Mouse (Mus musculus): Measurements from ENCODE around the gene Ctf1. TPM values are rescaled to one million over a fixed set of nuclear protein-coding genes. Genes with fewer than 3 reads are reported as not detected.

Ctf1 gene
- total RNA-seq, 2 experiments from 2014 or later = 2.9 to 4.5 TPM

DNA sequence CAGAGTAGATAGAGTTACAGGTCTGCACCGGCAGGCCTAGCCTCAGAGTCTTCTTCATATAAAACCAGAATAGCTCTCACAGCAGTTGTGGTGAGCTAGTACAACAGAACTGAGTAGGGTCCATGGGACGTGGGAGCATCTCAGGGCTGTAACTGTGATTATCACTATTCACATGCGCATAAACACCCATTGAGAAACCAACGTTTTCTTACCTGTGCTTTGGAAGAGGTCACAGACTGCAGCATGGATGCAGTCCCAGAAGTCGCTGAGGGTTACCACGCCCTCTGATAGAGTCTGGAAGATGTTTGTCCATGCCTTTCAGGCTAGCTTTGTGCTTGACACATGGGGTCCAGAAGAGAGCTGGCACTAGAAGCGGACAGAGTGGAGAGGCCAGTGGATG lies 41.2 kb downstream of the Ctf1 start:
- no peak for DNase-seq (ENCODE audit: extremely low spot score in 1 of 2, low spot score in 2 of 2)
- intact Hi-C loops (cut with DNase I) = no loop called here

GRCm38 (mm10) chr7:127759716-127760115 lies 47.2 kb downstream of the Ctf1 start:
- no peak for DNase-seq (ENCODE audit: extremely low spot score in 1 of 2, low spot score in 2 of 2)
- intact Hi-C loops (cut with DNase I) = no loop called here

- intact Hi-C loops (cut with DNase I) = no loop called here
- DNase-seq (ENCODE audit: extremely low spot score in 1 of 2, low spot score in 2 of 2) = no peak
Observed at GRCm38 (mm10) chr7:127760478-127760877, 47.9 kb downstream of the Ctf1 start.

DNA sequence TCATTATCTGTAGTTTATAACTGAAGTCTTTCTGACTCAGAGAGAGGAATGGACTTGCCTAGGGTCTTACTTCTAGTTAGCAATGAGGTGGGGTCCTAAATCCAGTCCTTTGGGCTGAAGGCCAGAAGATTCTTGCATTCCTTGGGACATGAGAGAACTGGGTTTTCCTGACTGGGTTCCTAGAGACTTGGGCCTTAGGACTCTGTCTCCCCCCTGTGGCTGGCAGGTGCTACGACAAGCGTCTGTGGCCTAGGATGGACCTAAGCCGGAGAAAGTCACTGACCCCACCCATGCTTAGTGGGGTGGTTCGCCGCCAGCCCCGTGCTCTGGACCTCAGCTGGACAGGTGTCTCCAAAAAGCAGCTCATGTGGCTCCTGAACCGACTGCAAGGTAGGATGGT lies 48.5 kb downstream of the Ctf1 start:
- intact Hi-C loops (cut with DNase I) = no loop called here
- peak in 1 of 2 experiments; percentile 73 for DNase-seq (ENCODE audit: extremely low spot score in 1 of 2, low spot score in 2 of 2)

- DNase-seq (ENCODE audit: extremely low spot score in 1 of 2, low spot score in 2 of 2) = no peak
- intact Hi-C loops (cut with DNase I) = no loop called here
Observed at GRCm38 (mm10) chr7:127763642-127764041, 51.1 kb downstream of the Ctf1 start.

- intact Hi-C loops (cut with DNase I) = no loop called here
- no peak for DNase-seq (ENCODE audit: extremely low spot score in 1 of 2, low spot score in 2 of 2)
Observed at GRCm38 (mm10) chr7:127765756-127766155, 53.2 kb downstream of the Ctf1 start.

- DNase-seq (ENCODE audit: extremely low spot score in 1 of 2, low spot score in 2 of 2) = no peak
- intact Hi-C loops (cut with DNase I) = no loop called here
Observed at GRCm38 (mm10) chr7:127766851-127767609, 54.5 kb downstream of the Ctf1 start.

Small RNA genes within 50 kb of the gene (microRNA-seq; reads per million reads assigned to microRNA genes)
- gene Mir762 = not detected

Other genes with a start within 250 kb of the Ctf1 start
- gene Fbrs, start 233.5 kb upstream of the Ctf1 start, total RNA-seq (2021) = 10 to 100 TPM; 58.5 to 60.3 TPM
- 100 to 1,000 TPM; 101 to 108 TPM for gene Srcap, start 200.8 kb upstream of the Ctf1 start, total RNA-seq (2021)
- gene Gm42715, start 193.2 kb upstream of the Ctf1 start, total RNA-seq (2021) = 1 to 10 TPM; 8.6 to 8.7 TPM
- 1 to 10 TPM; 1.8 to 4.9 TPM for gene Tmem265, start 151.3 kb upstream of the Ctf1 start, total RNA-seq (2021)
- 10 to 100 TPM; 71.4 to 76.7 TPM for gene Phkg2, start 139.4 kb upstream of the Ctf1 start, total RNA-seq (2021)
- 1 to 10 TPM; 8.1 to 8.3 TPM for gene Ccdc189, start 124.1 kb upstream of the Ctf1 start, total RNA-seq (2021)
- 10 to 100 TPM; 63.8 to 64.1 TPM for gene Rnf40, start 124.0 kb upstream of the Ctf1 start, total RNA-seq (2021)
- 10 to 100 TPM; 22.3 to 29.8 TPM for gene Zfp629, start 96.9 kb upstream of the Ctf1 start, total RNA-seq (2021)
- 10 to 100 TPM; 55.1 to 55.9 TPM for gene Bcl7c, start 3.8 kb upstream of the Ctf1 start, total RNA-seq (2021)
- not detected for gene Ctf2, start 19.4 kb downstream of the Ctf1 start, total RNA-seq (2021)
- 100 to 1,000 TPM in 1 of 2 experiments, 10 to 100 TPM in 1; 99.3 to 107 TPM for gene Fbxl19, start 31.8 kb downstream of the Ctf1 start, total RNA-seq (2021)
- 10 to 100 TPM; 17.4 to 19.6 TPM for gene Orai3, start 57.1 kb downstream of the Ctf1 start, total RNA-seq (2021)
- gene Setd1a, start 63.9 kb downstream of the Ctf1 start, total RNA-seq (2021) = 10 to 100 TPM; 35.0 to 40.9 TPM
- gene Gm49388, start 72.9 kb downstream of the Ctf1 start, total RNA-seq (2021) = 1 to 10 TPM; 3.0 to 4.7 TPM
- gene Hsd3b7, start 87.9 kb downstream of the Ctf1 start, total RNA-seq (2021) = 1 to 10 TPM; 2.4 to 4.5 TPM
- gene Stx4a, start 111.6 kb downstream of the Ctf1 start, total RNA-seq (2021) = 10 to 100 TPM; 48.0 to 52.9 TPM
- 100 to 1,000 TPM; 340 to 347 TPM for gene Stx1b, start 111.8 kb downstream of the Ctf1 start, total RNA-seq (2021)
- gene Zfp646, start 163.5 kb downstream of the Ctf1 start, total RNA-seq (2021) = 10 to 100 TPM; 24.7 to 24.8 TPM
- 10 to 100 TPM; 23.3 to 26.0 TPM for gene Zfp668, start 164.1 kb downstream of the Ctf1 start, total RNA-seq (2021)
- gene Prss53, start 178.2 kb downstream of the Ctf1 start, total RNA-seq (2021) = under 1 TPM; 0.49 to 0.73 TPM
- gene Gm21974, start 182.7 kb downstream of the Ctf1 start, total RNA-seq (2021) = not detected
- 10 to 100 TPM; 23.9 to 24.6 TPM for gene Vkorc1, start 182.9 kb downstream of the Ctf1 start, total RNA-seq (2021)
- 10 to 100 TPM; 43.0 to 43.2 TPM for gene Bckdk, start 191.3 kb downstream of the Ctf1 start, total RNA-seq (2021)
- 10 to 100 TPM; 24.2 to 26.9 TPM for gene Kat8, start 199.8 kb downstream of the Ctf1 start, total RNA-seq (2021)
- gene Prss8, start 217.4 kb downstream of the Ctf1 start, total RNA-seq (2021) = under 1 TPM; 0.64 to 0.81 TPM
- 10 to 100 TPM; 12.2 to 14.4 TPM for gene Prss36, start 234.0 kb downstream of the Ctf1 start, total RNA-seq (2021)